In genomic region chr11:115192180-115192579, GRCm38 (mm10) we compare ENCODE assay signal across 8 mouse cellular contexts. TPM values are rescaled to one million over a fixed set of nuclear protein-coding genes. Genes with fewer than 3 reads are reported as not detected.
DNase-seq lines count a peak whose midpoint lies in the region; ATAC-seq lines count a peak whose summit lies in the region.

No protein-coding gene starts in this region.

- DNase-seq in right cerebral cortex, postnatal 4 days, result peak; percentile 30
- no peak for DNase-seq in right cerebral cortex, adult 2 months (ENCODE audit: low spot score in 2 of 2)
- peak; percentile 62 for DNase-seq in gastrocnemius, adult 18-20 months (ENCODE audit: low spot score)
- peak; percentile 63 for DNase-seq in kidney, adult 18-20 months
- peak; percentile 85 for DNase-seq in lung, postnatal 10 days

- H3K9ac ChIP-seq in hindbrain, embryonic 12.5 days, result no peak overlapping the region

- H3K4me3 ChIP-seq in hindbrain, embryonic 12.5 days, result no peak overlapping the region

- H3K27ac ChIP-seq in hindbrain, embryonic 12.5 days, result no peak overlapping the region

- H3K4me2 ChIP-seq in hindbrain, embryonic 12.5 days (replicated peaks), result no peak overlapping the region

- no peaks in the 10 kb centered on the region for H3K9me3 ChIP-seq in hindbrain, embryonic 12.5 days (replicated peaks)

- H3K4me1 ChIP-seq in hindbrain, embryonic 12.5 days, result peaks cover 9% of the 10 kb centered on the region

- no peaks in the 10 kb centered on the region; the same call in 1 of the 2 replicates for H3K27me3 ChIP-seq in hindbrain, embryonic 12.5 days

- WGBS in hindbrain, embryonic 12.5 days, result 75% methylated on average over 9 of the region's 9 CpGs

- no peak for ATAC-seq in activated CD4-positive, CD25-positive, alpha-beta regulatory T cell, adult 4 months
- ATAC-seq in hindbrain, embryonic 12.5 days (ENCODE audit: low FRiP score), result no peak
- no peak for ATAC-seq in megakaryocyte-erythroid progenitor cell, adult 5-6 weeks (replicated peaks; ENCODE audit: low FRiP score, low TSS enrichment, poor library complexity, severe bottlenecking)

- H3K36me3 ChIP-seq in hindbrain, embryonic 12.5 days, result peaks cover 4% of the 10 kb centered on the region; the same call in 1 of the 2 replicates

RNA-seq across cellular contexts. Expression of gene Nat9, which starts 4.5 kb away (rescaled TPM):
- 10 to 100 TPM; 12.6 to 20.2 TPM for total RNA-seq in gastrocnemius, adult 18-20 months (2021)
- 10 to 100 TPM; 14.0 to 14.6 TPM for polyA plus RNA-seq in activated CD4-positive, CD25-positive, alpha-beta regulatory T cell, adult 4 months (2017; shearing (Covaris generic))
- 19.1 and 21.1 TPM in 2 replicates for polyA plus RNA-seq in hindbrain, embryonic 12.5 days (2016; fragmentation: Nextera tagmentation; extraction: Ambion mirVana)
- 15.0 and 24.9 TPM in 2 replicates for total RNA-seq in megakaryocyte-erythroid progenitor cell, adult 5-6 weeks (2014; fragmentation: Nextera tagmentation)
- total RNA-seq in megakaryocyte-erythroid progenitor cell, adult 5-6 weeks (2017), result 19.4 and 51.5 TPM in 2 replicates

RNA-seq across cellular contexts. Expression of gene Tmem104, which starts 4.9 kb away (rescaled TPM):
- 1 to 10 TPM; 7.5 to 7.9 TPM for total RNA-seq in gastrocnemius, adult 18-20 months (2021)
- polyA plus RNA-seq in activated CD4-positive, CD25-positive, alpha-beta regulatory T cell, adult 4 months (2017; shearing (Covaris generic)), result 10 to 100 TPM in 1 of 2 experiments, 1 to 10 TPM in 1; 9.3 to 11.9 TPM
- polyA plus RNA-seq in hindbrain, embryonic 12.5 days (2016; fragmentation: Nextera tagmentation; extraction: Ambion mirVana), result 9.0 and 10.4 TPM in 2 replicates
- 5.0 and 10.1 TPM in 2 replicates for total RNA-seq in megakaryocyte-erythroid progenitor cell, adult 5-6 weeks (2014; fragmentation: Nextera tagmentation)
- total RNA-seq in megakaryocyte-erythroid progenitor cell, adult 5-6 weeks (2017), result 1.8 and 7.9 TPM in 2 replicates

RNA-seq across cellular contexts. Expression of gene Slc9a3r1, which starts 29.0 kb away (rescaled TPM):
- 1 to 10 TPM; 1.6 to 1.9 TPM for total RNA-seq in gastrocnemius, adult 18-20 months (2021)
- polyA plus RNA-seq in activated CD4-positive, CD25-positive, alpha-beta regulatory T cell, adult 4 months (2017; shearing (Covaris generic)), result 100 to 1,000 TPM; 166 to 228 TPM
- polyA plus RNA-seq in hindbrain, embryonic 12.5 days (2016; fragmentation: Nextera tagmentation; extraction: Ambion mirVana), result 35.7 and 42.3 TPM in 2 replicates
- total RNA-seq in megakaryocyte-erythroid progenitor cell, adult 5-6 weeks (2014; fragmentation: Nextera tagmentation), result 20.4 and 22.2 TPM in 2 replicates
- 25.9 and 28.3 TPM in 2 replicates for total RNA-seq in megakaryocyte-erythroid progenitor cell, adult 5-6 weeks (2017)

RNA-seq across cellular contexts. Expression of gene Cd300lf, which starts 58.4 kb away (rescaled TPM):
- total RNA-seq in gastrocnemius, adult 18-20 months (2021), result not detected
- polyA plus RNA-seq in activated CD4-positive, CD25-positive, alpha-beta regulatory T cell, adult 4 months (2017; shearing (Covaris generic)), result 1 to 10 TPM in 1 of 2 experiments, under 1 TPM in 1; 0.37 to 1.5 TPM
- 0.27 TPM in 1 of 2 replicates, not detected in the other for polyA plus RNA-seq in hindbrain, embryonic 12.5 days (2016; fragmentation: Nextera tagmentation; extraction: Ambion mirVana)
- 2.1 TPM in 1 of 2 replicates, not detected in the other for total RNA-seq in megakaryocyte-erythroid progenitor cell, adult 5-6 weeks (2014; fragmentation: Nextera tagmentation)
- 1.0 and 3.4 TPM in 2 replicates for total RNA-seq in megakaryocyte-erythroid progenitor cell, adult 5-6 weeks (2017)

Comparison
In these comparisons a context has a peak if more than half of its experiments do, and no peak if none do; other contexts are left out.
1. DNase-seq: peak in right cerebral cortex, postnatal 4 days (single experiment), gastrocnemius, adult 18-20 months (single experiment), kidney, adult 18-20 months (single experiment) and lung, postnatal 10 days (single experiment); none in right cerebral cortex, adult 2 months (0 of 2).
2. RNA of gene Slc9a3r1, which starts 29.0 kb away (total RNA-seq): 20.4 to 28.3 TPM in megakaryocyte-erythroid progenitor cell, adult 5-6 weeks; 1.6 to 1.9 TPM in gastrocnemius, adult 18-20 months; every median in the first group is over 4 times any median in the second.